Mouse (Mus musculus): ENCODE measurements around the gene Crtap. TPM values are rescaled to one million over a fixed set of nuclear protein-coding genes. Genes with fewer than 3 reads are reported as not detected.

Gene Crtap
- 4.8 and 5.5 TPM in 2 replicates for total RNA-seq (2014; rRNA removed)
- 9.6 and 12.7 TPM in 2 replicates for polyA plus RNA-seq (2012; rRNA removed)

GRCm38 (mm10) chr9:114389905-114390748 is at the start of gene Crtap:
TSS of gene Crtap (minus strand) at chr9:114390675.
- H3K9ac ChIP-seq (ENCODE audit: low read depth, low read length), result peak within 1 kb of the TSS; percentile 75
- H3K27me3 ChIP-seq (ENCODE audit: control insufficient read depth, insufficient read depth, low read length), result no peaks in the 10 kb centered on the region
- H3K4me1 ChIP-seq (ENCODE audit: control insufficient read depth, insufficient read depth, low read length), result peaks cover 2% of the 10 kb centered on the region; the same call in 1 of the 2 replicates
- peak within 1 kb of the TSS; percentile 88 for H3K4me3 ChIP-seq (ENCODE audit: insufficient read depth, low read depth, low read length)
- no peak for DNase-seq (ENCODE audit: extremely low read depth, low read depth, low spot score)
- no peaks in the 10 kb centered on the region for H3K79me2 ChIP-seq (ENCODE audit: control insufficient read depth, insufficient read depth, low read length)
- WGBS, result 3% methylated on average over 95 of the region's 96 CpGs
- no peak within 1 kb of the TSS for H3K27ac ChIP-seq (replicated peaks; ENCODE audit: insufficient read depth, low read depth, low read length)
- no peaks in the 10 kb centered on the region for H3K36me3 ChIP-seq (ENCODE audit: control insufficient read depth, insufficient read depth, low read length)
- TF ChIP-seq POLR2A (IDR thresholded peaks at IDR 0.05; ENCODE audit: extremely low read depth, insufficient read depth, low read length), result no peak
- no peak for TF ChIP-seq CTCF (IDR thresholded peaks at IDR 0.05; ENCODE audit: low read depth, low read length)

- 94% methylated on average over 2 of the region's 2 CpGs for WGBS
- H3K4me1 ChIP-seq (ENCODE audit: control insufficient read depth, insufficient read depth, low read length), result no peaks in the 10 kb centered on the region
- H3K36me3 ChIP-seq (ENCODE audit: control insufficient read depth, insufficient read depth, low read length), result peaks cover 1% of the 10 kb centered on the region; the same call in 1 of the 2 replicates
- no peak for TF ChIP-seq POLR2A (IDR thresholded peaks at IDR 0.05; ENCODE audit: extremely low read depth, insufficient read depth, low read length)
- no peak for TF ChIP-seq CTCF (IDR thresholded peaks at IDR 0.05; ENCODE audit: low read depth, low read length)
- no peak overlapping the region for H3K9ac ChIP-seq (ENCODE audit: low read depth, low read length)
- DNase-seq (ENCODE audit: extremely low read depth, low read depth, low spot score), result no peak
- H3K27ac ChIP-seq (replicated peaks; ENCODE audit: insufficient read depth, low read depth, low read length), result no peak overlapping the region
- H3K4me3 ChIP-seq (ENCODE audit: insufficient read depth, low read depth, low read length), result no peak overlapping the region
- H3K79me2 ChIP-seq (ENCODE audit: control insufficient read depth, insufficient read depth, low read length), result no peaks in the 10 kb centered on the region
- H3K27me3 ChIP-seq (ENCODE audit: control insufficient read depth, insufficient read depth, low read length), result no peaks in the 10 kb centered on the region
Observed at GRCm38 (mm10) chr9:114435668-114436067, 45.2 kb upstream of the Crtap start.

- Histone ChIP-seq H3K27me3 (ENCODE audit: control insufficient read depth, insufficient read depth, low read length) (no peaks in the 10 kb centered on the region), H3K27ac (replicated peaks; ENCODE audit: insufficient read depth, low read depth, low read length) (no peak overlapping the region), H3K4me1 (ENCODE audit: control insufficient read depth, insufficient read depth, low read length) (no peaks in the 10 kb centered on the region), H3K36me3 (ENCODE audit: control insufficient read depth, insufficient read depth, low read length) (no peaks in the 10 kb centered on the region; the same call in 1 of the 2 replicates), H3K79me2 (ENCODE audit: control insufficient read depth, insufficient read depth, low read length) (no peaks in the 10 kb centered on the region), H3K9ac (ENCODE audit: low read depth, low read length) (no peak overlapping the region), H3K4me3 (ENCODE audit: insufficient read depth, low read depth, low read length) (no peak overlapping the region)
- DNase-seq (ENCODE audit: extremely low read depth, low read depth, low spot score), result no peak
- 93% methylated on average over 12 of the region's 12 CpGs for WGBS
- no peak for TF ChIP-seq POLR2A (IDR thresholded peaks at IDR 0.05; ENCODE audit: extremely low read depth, insufficient read depth, low read length)
- no peak for TF ChIP-seq CTCF (IDR thresholded peaks at IDR 0.05; ENCODE audit: low read depth, low read length)
Observed at GRCm38 (mm10) chr9:114428103-114428834, 37.8 kb upstream of the Crtap start.

GRCm38 (mm10) chr9:114427425-114427824 is 37.0 kb upstream of the Crtap start:
- no peaks in the 10 kb centered on the region for H3K79me2 ChIP-seq (ENCODE audit: control insufficient read depth, insufficient read depth, low read length)
- TF ChIP-seq CTCF (IDR thresholded peaks at IDR 0.05; ENCODE audit: low read depth, low read length), result no peak
- no peak for TF ChIP-seq POLR2A (IDR thresholded peaks at IDR 0.05; ENCODE audit: extremely low read depth, insufficient read depth, low read length)
- H3K27ac ChIP-seq (replicated peaks; ENCODE audit: insufficient read depth, low read depth, low read length), result no peak overlapping the region
- no peaks in the 10 kb centered on the region for H3K27me3 ChIP-seq (ENCODE audit: control insufficient read depth, insufficient read depth, low read length)
- no peak overlapping the region for H3K4me3 ChIP-seq (ENCODE audit: insufficient read depth, low read depth, low read length)
- H3K9ac ChIP-seq (ENCODE audit: low read depth, low read length), result no peak overlapping the region
- no peaks in the 10 kb centered on the region for H3K4me1 ChIP-seq (ENCODE audit: control insufficient read depth, insufficient read depth, low read length)
- 91% methylated on average over 8 of the region's 8 CpGs for WGBS
- H3K36me3 ChIP-seq (ENCODE audit: control insufficient read depth, insufficient read depth, low read length), result no peaks in the 10 kb centered on the region; the same call in 1 of the 2 replicates
- DNase-seq (ENCODE audit: extremely low read depth, low read depth, low spot score), result no peak

- WGBS, result 87% methylated on average over 5 of the region's 5 CpGs
Observed at GRCm38 (mm10) chr9:114426201-114426600, 35.7 kb upstream of the Crtap start.

More at GRCm38 (mm10) chr9:114426201-114426600, 35.7 kb upstream of the Crtap start:
- no peak for DNase-seq (ENCODE audit: extremely low read depth, low read depth, low spot score)
- Histone ChIP-seq H3K4me3 (ENCODE audit: insufficient read depth, low read depth, low read length) (no peak overlapping the region), H3K9ac (ENCODE audit: low read depth, low read length) (no peak overlapping the region), H3K79me2 (ENCODE audit: control insufficient read depth, insufficient read depth, low read length) (no peaks in the 10 kb centered on the region), H3K27ac (replicated peaks; ENCODE audit: insufficient read depth, low read depth, low read length) (no peak overlapping the region), H3K4me1 (ENCODE audit: control insufficient read depth, insufficient read depth, low read length) (no peaks in the 10 kb centered on the region), H3K27me3 (ENCODE audit: control insufficient read depth, insufficient read depth, low read length) (no peaks in the 10 kb centered on the region), H3K36me3 (ENCODE audit: control insufficient read depth, insufficient read depth, low read length) (no peaks in the 10 kb centered on the region; the same call in 1 of the 2 replicates)
- no peak for TF ChIP-seq CTCF (IDR thresholded peaks at IDR 0.05; ENCODE audit: low read depth, low read length)
- TF ChIP-seq POLR2A (IDR thresholded peaks at IDR 0.05; ENCODE audit: extremely low read depth, insufficient read depth, low read length), result no peak
